Mouse (Mus musculus) myocyte (in vitro differentiated cells): ENCODE results near the gene Ccr6. TPM values are rescaled to one million over a fixed set of nuclear protein-coding genes. Genes with fewer than 3 reads are reported as not detected.

Experiments
- H3K27me3 ChIP-seq: one replicate; pipeline ENCODE4 v1.6.1; 2011; ENCODE audit not compliant: control insufficient read depth, insufficient read depth, insufficient read length
- H3K36me3 ChIP-seq: one replicate; pipeline ENCODE4 v1.6.1; 2011; ENCODE audit not compliant: control insufficient read depth, insufficient read depth
- H3K4me2 ChIP-seq: one replicate; pipeline ENCODE4 v1.6.1; 2011; ENCODE audit warnings: low read depth, control low read depth
- H3K4me3 ChIP-seq: one replicate; pipeline ENCODE4 v1.5.1; 2011; ENCODE audit warnings: mild to moderate bottlenecking, control low read depth, moderate library complexity
- H3K79me2 ChIP-seq: one replicate; pipeline ENCODE4 v1.6.1; 2011; ENCODE audit not compliant: control insufficient read depth, insufficient read depth
- H3ac ChIP-seq: one replicate; pipeline ENCODE4 v1.6.1; 2011; ENCODE audit not compliant: control insufficient read depth, insufficient read length
- CEBPB ChIP-seq: IDR thresholded peaks from 2 replicates; pipeline ENCODE4 v1.6.1; 2011; ENCODE audit warnings: mild to moderate bottlenecking, moderate library complexity; ENCODE audit not compliant: poor library complexity, insufficient read depth, severe bottlenecking
- E2F4 ChIP-seq: IDR thresholded peaks from one replicate; pipeline ENCODE4 v1.6.1; 2011; ENCODE audit warnings: mild to moderate bottlenecking, control low read depth, moderate library complexity; ENCODE audit not compliant: insufficient read depth
- MAX ChIP-seq: IDR thresholded peaks from one replicate; pipeline ENCODE4 v1.6.1; 2011; ENCODE audit warnings: low read depth, mild to moderate bottlenecking, control low read depth
- MYOD1 ChIP-seq, 3 experiments: IDR thresholded peaks; one replicate each; pipeline ENCODE4 v1.6.1; 2011; ENCODE audit warnings: control low read depth in 2 of 3, low read depth in 2 of 3, mild to moderate bottlenecking in 2 of 3, moderate library complexity in 1 of 3; ENCODE audit not compliant: insufficient read length in 2 of 3, control insufficient read depth in 1 of 3
- MYOG ChIP-seq, 3 experiments: IDR thresholded peaks; one replicate each; pipeline ENCODE4 v1.6.1; 2011; ENCODE audit warnings: control low read depth in 2 of 3, low read depth in 2 of 3, mild to moderate bottlenecking in 2 of 3; ENCODE audit not compliant: insufficient read length in 2 of 3, control insufficient read depth in 1 of 3, insufficient read depth in 1 of 3
- POLR2A ChIP-seq: IDR thresholded peaks from one replicate; pipeline ENCODE4 v1.6.1; 2011; ENCODE audit warnings: low read depth, mild to moderate bottlenecking, control low read depth, moderate library complexity; ENCODE audit not compliant: insufficient read length
- POLR2AphosphoS2 ChIP-seq: IDR thresholded peaks from one replicate; pipeline ENCODE4 v1.6.1; 2011; ENCODE audit warnings: low read depth, control low read depth; ENCODE audit not compliant: insufficient read length
- REST ChIP-seq: IDR thresholded peaks from one replicate; pipeline ENCODE4 v1.6.1; 2011; ENCODE audit warnings: mild to moderate bottlenecking, control low read depth, moderate library complexity; ENCODE audit not compliant: insufficient read depth, insufficient read length
- SRF ChIP-seq: IDR thresholded peaks from one replicate; pipeline ENCODE4 v1.6.1; 2011; ENCODE audit warnings: low read depth; ENCODE audit not compliant: control insufficient read depth, insufficient read length
- TCF12 ChIP-seq: IDR thresholded peaks from one replicate; pipeline ENCODE4 v1.6.1; 2011; ENCODE audit warnings: mild to moderate bottlenecking, control low read depth; ENCODE audit not compliant: poor library complexity, insufficient read depth, severe bottlenecking
- TCF3 ChIP-seq: IDR thresholded peaks from one replicate; pipeline ENCODE4 v1.6.1; 2011; ENCODE audit warnings: low read depth, control low read depth; ENCODE audit not compliant: insufficient read length
- USF1 ChIP-seq: IDR thresholded peaks from one replicate; pipeline ENCODE4 v1.6.1; 2011; ENCODE audit warnings: low read depth, mild to moderate bottlenecking, control low read depth, moderate library complexity
- polyA plus RNA-seq: library from polyadenylated mRNA; unstranded; fragments of >200 nt; fragmentation: generic; extraction: Trizol; gene quantifications from one replicate; pipeline ENCODE4 v1.2.1, GENCODE M21; 2012; ENCODE audit warnings: missing spikeins

Ccr6 gene
- polyA plus RNA-seq, 1 experiment = not detected

DNA sequence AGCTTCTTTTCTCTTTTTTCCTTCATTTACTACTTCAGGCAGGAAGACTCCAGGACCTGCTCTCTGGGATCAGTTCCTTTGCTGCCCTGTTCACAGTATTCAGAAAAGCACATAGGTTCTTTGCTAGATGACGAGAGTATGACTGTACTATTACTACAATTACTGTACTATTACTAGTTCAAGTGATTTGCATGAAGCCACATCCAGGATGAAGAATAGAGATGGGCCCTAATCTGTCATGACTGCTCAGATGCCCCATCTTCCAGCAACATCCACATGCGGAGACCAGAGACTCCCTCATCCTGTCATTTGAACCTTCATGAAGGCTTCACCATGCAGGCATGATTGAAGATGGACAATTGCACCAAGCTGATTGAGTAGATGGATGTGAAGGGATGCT is 26.1 kb upstream of the Ccr6 start:
- Histone ChIP-seq H3K4me2 (no peak overlapping the region), H3K4me3 (no peak overlapping the region), H3K27me3 (peaks cover 42% of the 10 kb centered on the region), H3K79me2 (no peaks in the 10 kb centered on the region), H3ac (no peak overlapping the region), H3K36me3 (no peaks in the 10 kb centered on the region)
- TF ChIP-seq REST = no peak
- TF ChIP-seq MYOD1 (IDR thresholded peaks at IDR 0.05; ENCODE audit: control insufficient read depth in 1 of 3, insufficient read length in 2 of 3, low read depth in 2 of 3) = no peak
- TF ChIP-seq POLR2A = no peak
- TF ChIP-seq TCF12 = no peak
- no peak for TF ChIP-seq MYOG (IDR thresholded peaks at IDR 0.05; ENCODE audit: control insufficient read depth in 1 of 3, insufficient read depth in 1 of 3, insufficient read length in 2 of 3, low read depth in 2 of 3)
- no peak for TF ChIP-seq USF1
- no peak for TF ChIP-seq POLR2AphosphoS2
- TF ChIP-seq TCF3 = no peak
- TF ChIP-seq E2F4 = no peak
- TF ChIP-seq SRF = no peak

DNA sequence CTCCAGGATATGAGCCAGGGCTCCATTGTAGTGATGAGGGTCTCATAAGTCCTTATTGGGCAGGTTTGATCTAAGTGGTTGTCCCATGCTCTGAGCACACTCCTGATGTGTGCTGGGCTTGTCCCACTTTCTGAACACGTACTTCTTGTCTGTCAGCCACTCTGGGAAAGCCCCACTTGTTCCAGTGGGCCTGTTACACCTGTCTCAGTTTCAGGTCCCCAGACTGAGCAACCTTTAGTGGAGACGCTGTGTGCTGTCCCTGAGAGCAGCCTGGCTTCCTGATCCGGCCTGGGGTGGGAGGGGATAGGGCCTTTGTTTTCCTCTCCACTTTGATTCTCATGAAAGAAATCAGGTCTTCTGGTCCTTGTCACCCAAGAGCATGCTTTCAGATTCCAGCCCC is 25.7 kb upstream of the Ccr6 start:
- Histone ChIP-seq H3K27me3 (peaks cover 47% of the 10 kb centered on the region), H3K79me2 (no peaks in the 10 kb centered on the region), H3K4me3 (no peak overlapping the region), H3K36me3 (no peaks in the 10 kb centered on the region), H3K4me2 (no peak overlapping the region), H3ac (no peak overlapping the region)
- TF ChIP-seq POLR2AphosphoS2 (no peak), REST (no peak)

DNA sequence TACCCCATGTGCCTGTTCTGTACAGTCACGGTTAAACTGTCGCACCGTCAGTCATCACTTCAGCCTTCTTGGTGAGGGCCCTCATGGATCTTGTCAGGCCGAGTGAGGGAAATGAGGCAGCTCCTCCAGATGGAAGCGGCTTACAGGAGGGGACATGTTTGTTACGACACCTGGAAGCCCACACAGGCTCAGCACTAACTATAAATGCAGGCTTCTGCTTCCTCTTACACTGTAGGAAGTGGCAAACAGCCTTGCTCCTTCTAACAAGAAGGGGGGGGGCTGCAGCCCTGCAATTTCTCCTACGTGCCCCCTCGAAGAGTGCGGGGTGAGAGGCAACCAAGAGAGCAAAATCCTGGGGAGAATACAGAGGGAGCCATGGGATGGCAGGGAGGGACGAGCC is 25.2 kb upstream of the Ccr6 start:
- Histone ChIP-seq H3ac (no peak overlapping the region), H3K27me3 (peaks cover 49% of the 10 kb centered on the region), H3K4me2 (no peak overlapping the region), H3K79me2 (no peaks in the 10 kb centered on the region), H3K36me3 (no peaks in the 10 kb centered on the region), H3K4me3 (no peak overlapping the region)
- TF ChIP-seq USF1 (no peak), CEBPB (no peak), TCF3 (no peak), SRF (no peak), POLR2AphosphoS2 (no peak), MYOD1 (IDR thresholded peaks at IDR 0.05; ENCODE audit: control insufficient read depth in 1 of 3, insufficient read length in 2 of 3, low read depth in 2 of 3) (no peak), REST (no peak), MAX (no peak), POLR2A (no peak), TCF12 (no peak), MYOG (IDR thresholded peaks at IDR 0.05; ENCODE audit: control insufficient read depth in 1 of 3, insufficient read depth in 1 of 3, insufficient read length in 2 of 3, low read depth in 2 of 3) (no peak), E2F4 (no peak)

DNA sequence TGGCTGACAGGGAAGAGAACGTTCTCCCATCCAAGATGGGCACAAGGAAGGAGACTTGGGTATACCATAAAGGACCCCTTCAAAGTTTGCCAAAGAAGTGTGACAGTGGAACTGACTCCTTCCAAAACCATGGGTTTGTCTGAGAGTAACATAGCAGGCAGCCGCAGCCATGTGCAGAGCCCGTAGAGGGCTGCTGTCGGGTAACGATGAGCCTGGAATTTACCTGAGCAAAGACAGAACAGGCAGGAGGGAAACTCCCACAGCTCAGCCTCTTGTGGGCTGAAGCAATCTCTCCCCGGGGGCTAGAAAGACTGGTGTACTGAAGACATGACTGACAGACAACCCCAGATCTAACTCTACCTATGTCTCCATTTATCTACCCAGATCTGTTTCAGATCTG is 24.4 kb upstream of the Ccr6 start:
- H3K4me3 ChIP-seq = no peak overlapping the region
- TF ChIP-seq CEBPB (no peak), POLR2A (no peak), MYOD1 (IDR thresholded peaks at IDR 0.05; ENCODE audit: control insufficient read depth in 1 of 3, insufficient read length in 2 of 3, low read depth in 2 of 3) (no peak)
- peaks cover 49% of the 10 kb centered on the region for H3K27me3 ChIP-seq
- no peaks in the 10 kb centered on the region for H3K36me3 ChIP-seq
- H3K4me2 ChIP-seq = no peak overlapping the region
- H3K79me2 ChIP-seq = no peaks in the 10 kb centered on the region
- no peak overlapping the region for H3ac ChIP-seq

DNA sequence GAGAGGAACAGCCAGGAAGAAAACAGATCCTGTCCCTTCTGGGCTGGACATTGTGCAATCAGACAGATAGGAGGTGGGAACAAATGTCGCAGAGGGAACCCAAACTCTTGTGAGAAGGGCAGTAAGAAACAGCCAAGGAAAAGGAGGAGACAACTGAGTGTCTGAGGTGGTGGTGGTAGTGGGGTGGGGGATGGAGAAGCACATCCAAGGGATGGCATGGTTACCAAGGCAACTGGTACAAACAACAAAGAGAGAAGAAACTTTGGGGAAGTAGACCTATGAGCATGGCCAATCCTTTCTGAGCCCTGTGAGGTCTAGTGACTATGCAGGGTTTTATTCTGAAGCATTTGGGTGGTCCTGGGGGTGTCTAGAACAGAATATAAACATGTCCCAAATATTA is 21.5 kb upstream of the Ccr6 start:
- Histone ChIP-seq H3K4me2 (no peak overlapping the region), H3K4me3 (no peak overlapping the region), H3K36me3 (no peaks in the 10 kb centered on the region), H3K79me2 (no peaks in the 10 kb centered on the region), H3K27me3 (peaks cover 44% of the 10 kb centered on the region), H3ac (no peak overlapping the region)
- TF ChIP-seq MAX = no peak
- TF ChIP-seq REST = no peak
- no peak for TF ChIP-seq SRF
- TF ChIP-seq TCF3 = no peak
- no peak for TF ChIP-seq MYOD1 (IDR thresholded peaks at IDR 0.05; ENCODE audit: control insufficient read depth in 1 of 3, insufficient read length in 2 of 3, low read depth in 2 of 3)
- TF ChIP-seq E2F4 = no peak
- TF ChIP-seq TCF12 = no peak
- TF ChIP-seq CEBPB = no peak
- TF ChIP-seq POLR2AphosphoS2 = no peak
- no peak for TF ChIP-seq USF1
- TF ChIP-seq POLR2A = no peak
- TF ChIP-seq MYOG (IDR thresholded peaks at IDR 0.05; ENCODE audit: control insufficient read depth in 1 of 3, insufficient read depth in 1 of 3, insufficient read length in 2 of 3, low read depth in 2 of 3) = no peak
